In the genomic region with DNA sequence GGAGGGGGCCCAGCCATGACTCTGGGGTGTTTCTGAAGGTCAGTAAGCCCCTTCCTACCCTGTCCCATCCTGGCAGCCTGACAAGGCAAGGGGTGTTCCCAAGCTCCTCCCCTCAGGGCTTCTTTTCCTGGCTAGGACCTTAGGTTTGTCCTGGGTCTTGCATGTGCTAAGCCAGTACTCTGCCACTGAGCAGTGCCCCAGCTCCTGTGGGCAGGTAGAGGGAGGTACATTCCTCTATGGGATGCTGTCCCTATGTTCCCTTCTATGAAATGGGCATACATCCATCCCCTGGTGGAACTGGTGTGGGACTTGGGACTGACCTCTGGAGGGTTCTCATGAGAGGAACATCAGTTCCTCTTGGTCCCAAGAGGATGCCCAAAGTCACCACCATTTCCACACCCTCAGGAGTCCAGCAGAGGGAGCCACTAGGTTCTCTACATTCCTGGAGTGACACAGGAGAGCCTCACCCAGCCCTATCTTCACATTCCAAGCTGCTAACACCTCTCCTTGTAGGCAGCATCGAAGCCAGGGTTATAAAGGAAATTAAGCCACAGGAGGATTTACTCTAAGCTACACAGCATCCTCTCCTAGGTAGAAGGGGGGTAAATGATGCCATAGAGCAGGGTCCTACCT, we compare ENCODE assay signal across 8 mouse cellular contexts. TPM values are rescaled to one million over a fixed set of nuclear protein-coding genes. Genes with fewer than 3 reads are reported as not detected.
DNase-seq lines count a peak whose midpoint lies in the region; TF ChIP-seq lines count a peak whose summit lies in the region.

No protein-coding gene starts in this region.

- no peaks in the 10 kb centered on the region for H3K9me3 ChIP-seq in limb, embryonic 10.5 days (replicated peaks)

- 7% methylated on average over 1 of the region's 1 CpGs for WGBS in thymus, adult 2 months
- WGBS in limb, embryonic 10.5 days, result 5% methylated on average over 1 of the region's 1 CpGs
- 11% methylated on average over 1 of the region's 1 CpGs for WGBS in small intestine, adult 2 months

- no peak overlapping the region for H3K27ac ChIP-seq in thymus, adult 2 months (ENCODE audit: control insufficient read depth, insufficient read depth, low read length)
- H3K27ac ChIP-seq in limb, embryonic 10.5 days, result no peak overlapping the region
- H3K27ac ChIP-seq in small intestine, adult 2 months (ENCODE audit: insufficient read depth, low read depth, low read length), result no peak overlapping the region

- H3K4me3 ChIP-seq in thymus, adult 2 months (ENCODE audit: control insufficient read depth, insufficient read depth, low read length), result no peak overlapping the region
- H3K4me3 ChIP-seq in limb, embryonic 10.5 days, result no peak overlapping the region
- no peak overlapping the region for H3K4me3 ChIP-seq in small intestine, adult 2 months (ENCODE audit: low read depth, low read length)

- no peaks in the 10 kb centered on the region for H3K27me3 ChIP-seq in thymus, adult 2 months (ENCODE audit: control insufficient read depth, insufficient read depth, low read length)
- peaks cover 96% of the 10 kb centered on the region for H3K27me3 ChIP-seq in limb, embryonic 10.5 days (ENCODE audit: low read depth, poor library complexity, severe bottlenecking)
- no peaks in the 10 kb centered on the region; the same call in none of the 2 replicates for H3K27me3 ChIP-seq in small intestine, adult 2 months (ENCODE audit: control insufficient read depth, insufficient read depth, low read length)

- TF ChIP-seq POLR2A in thymus, adult 2 months (IDR thresholded peaks at IDR 0.05; ENCODE audit: control insufficient read depth, extremely low read depth, insufficient read depth, low read length, poor library complexity), result no peak
- TF ChIP-seq POLR2A in small intestine, adult 2 months (IDR thresholded peaks at IDR 0.05; ENCODE audit: low read depth, low read length), result no peak

- no peak; the same call in 1 of the 2 replicates for TF ChIP-seq CTCF in thymus, adult 2 months (IDR thresholded peaks at IDR 0.05; ENCODE audit: borderline replicate concordance, control insufficient read depth, extremely low read depth, insufficient read depth, low read length, poor library complexity)
- TF ChIP-seq CTCF in small intestine, adult 2 months (IDR thresholded peaks at IDR 0.05; ENCODE audit: extremely low read depth, insufficient read length, insufficient replicate concordance, low read depth, low read length), result peak; percentile 24; the same call in 1 of the 2 replicates

- H3K4me1 ChIP-seq in thymus, adult 2 months (replicated peaks; ENCODE audit: control insufficient read depth, insufficient read depth, low read length), result peaks cover 3% of the 10 kb centered on the region
- peaks cover 29% of the 10 kb centered on the region for H3K4me1 ChIP-seq in limb, embryonic 10.5 days
- H3K4me1 ChIP-seq in small intestine, adult 2 months (ENCODE audit: control insufficient read depth, insufficient read depth, insufficient read length, low read length), result no peaks in the 10 kb centered on the region

- H3K36me3 ChIP-seq in thymus, adult 2 months (ENCODE audit: control insufficient read depth, insufficient read depth, low read length), result no peaks in the 10 kb centered on the region
- no peaks in the 10 kb centered on the region for H3K36me3 ChIP-seq in limb, embryonic 10.5 days
- H3K36me3 ChIP-seq in small intestine, adult 2 months (ENCODE audit: control insufficient read depth, insufficient read depth, low read length), result no peaks in the 10 kb centered on the region

- peak; percentile 75 for DNase-seq in embryo, embryonic 10 days (ENCODE audit: low spot score)
- no peak for DNase-seq in embryo, embryonic 9.5 days (ENCODE audit: extremely low spot score)
- DNase-seq in thymus, adult 2 months, result peak; percentile 18
- DNase-seq in thymus, adult 18-20 months, result no peak
- peak; percentile 51 for DNase-seq in limb, embryonic 10.5 days (ENCODE audit: low spot score)
- DNase-seq in ovary, postnatal 10 days (ENCODE audit: low spot score), result no peak
- DNase-seq in Muller cell, postnatal 12 days (ENCODE audit: inconsistent ontology term), result no peak

RNA-seq across cellular contexts. Expression of gene Mn1, which starts 7.6 kb away (rescaled TPM):
- polyA plus RNA-seq in thymus, adult 2 months (2012; rRNA removed), result 2.4 and 3.4 TPM in 2 replicates
- polyA plus RNA-seq in limb, embryonic 10.5 days (2016; fragmentation: Nextera tagmentation; extraction: Ambion mirVana), result 7.4 and 13.1 TPM in 2 replicates
- 1.4 and 2.2 TPM in 2 replicates for polyA plus RNA-seq in small intestine, adult 2 months (2012; rRNA removed)

Comparison
In these comparisons a context has a peak if more than half of its experiments do, and no peak if none do; other contexts are left out.
1. DNase-seq: peak in embryo, embryonic 10 days (single experiment), thymus, adult 2 months (single experiment) and limb, embryonic 10.5 days (single experiment); none in embryo, embryonic 9.5 days (single experiment), thymus, adult 18-20 months (0 of 2), ovary, postnatal 10 days (single experiment) and Muller cell, postnatal 12 days (single experiment).